Mouse (Mus musculus) B cell, adult 67 days (primary cell): Measurements from ENCODE around the gene Eme1. TPM values are rescaled to one million over a fixed set of nuclear protein-coding genes. Genes with fewer than 3 reads are reported as not detected.

Experiments
- total RNA-seq, 2 experiments: library from RNA; stranded (reverse); gene quantifications; 4 replicates each; pipeline ENCODE4 v1.2.4; 2023

The Eme1 gene
- total RNA-seq: 1 to 10 TPM; 1.4 to 2.3 TPM

DNA sequence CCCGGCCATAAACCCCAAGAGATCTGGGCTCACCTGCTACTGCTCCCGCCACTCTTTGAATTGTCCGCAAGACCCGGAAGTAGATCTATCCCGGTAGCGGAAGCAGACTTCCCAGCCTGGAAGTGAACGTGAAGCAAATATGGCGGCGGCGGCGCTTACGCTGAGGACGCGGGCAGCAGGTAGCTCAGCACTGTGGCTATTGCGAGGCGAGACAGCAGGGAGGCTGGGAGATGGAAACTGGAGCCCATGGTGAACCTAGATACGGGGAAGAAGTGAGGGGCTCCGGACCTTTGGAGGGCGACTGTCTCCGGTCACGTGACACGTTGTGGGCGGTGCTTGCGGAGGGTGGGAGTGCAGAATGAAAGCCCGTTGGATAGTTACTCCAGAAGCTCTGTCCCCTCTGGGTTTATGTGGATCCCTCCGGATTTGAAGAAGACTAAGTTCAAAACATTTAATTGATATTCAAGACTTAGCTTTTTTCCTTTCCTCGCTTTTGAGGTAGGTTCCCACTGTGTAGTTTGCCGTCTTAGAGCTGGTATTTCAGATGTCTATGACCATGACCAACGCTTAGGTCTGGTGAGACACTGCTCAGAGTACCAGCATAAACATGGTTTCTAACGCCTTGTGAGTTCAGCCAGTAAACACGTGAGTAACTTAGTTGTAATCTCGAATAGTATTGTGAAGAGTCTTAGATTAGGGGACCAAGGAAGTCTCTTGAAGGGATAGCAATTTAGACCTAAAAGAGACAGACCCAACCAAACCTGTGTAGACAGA, at the start of gene Eme1, which contains the start of gene Mrpl27:
Gene Eme1, minus strand, starts transcription at position 302 of the 774 bp plus-strand sequence.
Gene Mrpl27, plus strand, starts transcription at position 105 of the 774 bp plus-strand sequence.

DNA sequence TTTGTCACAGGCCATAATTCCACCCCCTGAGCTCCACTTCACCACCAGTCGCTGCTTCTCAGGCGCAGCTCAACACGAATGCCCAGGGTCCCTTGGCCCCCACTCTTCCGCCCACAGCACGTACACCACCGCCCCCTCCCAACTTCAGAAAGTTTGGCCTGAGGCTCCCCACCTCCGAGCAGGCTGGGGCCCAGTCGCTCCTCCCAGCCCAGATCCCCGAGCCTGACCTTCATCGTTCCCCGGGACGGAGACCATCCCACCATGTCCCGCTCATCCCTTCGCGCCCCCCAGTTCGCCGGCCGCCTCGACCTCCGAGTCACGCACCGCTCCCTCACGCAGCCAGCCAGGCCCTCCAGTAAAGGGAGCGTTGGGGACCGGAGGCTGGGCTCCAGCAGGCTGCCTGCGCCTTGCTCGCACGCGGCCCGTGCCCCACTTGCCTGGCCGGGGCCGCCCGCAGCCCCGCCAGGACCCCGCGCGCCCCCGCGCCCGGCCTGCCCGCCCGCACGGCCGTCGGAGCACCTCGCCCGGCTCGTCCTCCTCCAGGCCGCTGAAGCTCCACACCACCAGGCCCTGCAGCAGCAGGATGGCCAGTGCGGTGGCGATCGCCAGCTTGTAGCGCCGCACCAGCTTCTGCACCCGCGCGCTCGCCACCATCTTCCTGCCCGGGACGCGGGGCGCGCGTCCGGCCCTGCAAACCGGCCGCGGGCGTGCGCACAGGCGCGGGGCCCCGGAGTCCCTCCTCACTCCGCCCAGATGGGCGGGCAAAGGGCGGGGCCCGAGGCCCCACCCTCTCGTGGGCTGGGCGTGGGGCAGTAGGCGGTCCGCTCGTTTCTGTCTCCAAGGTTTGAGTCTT, 23.2 kb upstream of the Eme1 start, which contains the start of gene Xylt2:
Gene Xylt2, minus strand, starts transcription at position 762 of the 853 bp plus-strand sequence.

DNA sequence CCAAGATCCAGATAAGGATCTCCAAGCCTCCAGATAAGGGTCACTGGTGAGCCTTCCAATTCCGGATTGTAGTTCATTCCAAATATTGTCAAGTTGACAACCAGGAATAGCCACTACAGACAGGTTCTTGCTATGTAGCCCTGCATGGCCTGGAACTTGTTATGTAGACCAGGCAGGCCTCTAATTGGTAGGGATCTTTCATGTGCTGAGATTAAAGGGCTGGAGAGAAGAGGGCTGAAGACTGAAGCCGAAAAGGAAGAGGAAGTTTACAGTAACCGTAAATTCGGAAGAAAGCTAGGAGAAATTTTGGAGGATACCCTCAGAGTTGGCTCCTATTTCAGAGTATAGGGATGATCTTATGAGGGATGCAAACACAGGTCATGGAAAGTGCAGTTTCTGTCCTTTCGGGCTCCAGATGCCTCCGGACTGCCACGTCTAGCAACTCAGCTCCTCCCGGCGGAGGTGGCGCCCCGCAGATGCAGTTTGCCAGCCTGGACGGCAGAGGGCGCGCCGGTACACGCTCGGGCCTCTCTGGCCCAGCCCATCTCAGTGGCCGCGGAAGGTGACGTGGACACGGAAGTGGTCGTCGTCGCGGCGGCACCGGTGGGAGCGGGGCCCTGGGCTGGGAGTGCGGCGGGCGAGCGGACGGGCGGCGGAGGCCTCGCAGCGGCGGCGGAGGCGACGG, 24.4 kb downstream of the Eme1 start, which contains the start of gene Lrrc59:
Gene Lrrc59, plus strand, starts transcription at position 569 of the 685 bp plus-strand sequence.

DNA sequence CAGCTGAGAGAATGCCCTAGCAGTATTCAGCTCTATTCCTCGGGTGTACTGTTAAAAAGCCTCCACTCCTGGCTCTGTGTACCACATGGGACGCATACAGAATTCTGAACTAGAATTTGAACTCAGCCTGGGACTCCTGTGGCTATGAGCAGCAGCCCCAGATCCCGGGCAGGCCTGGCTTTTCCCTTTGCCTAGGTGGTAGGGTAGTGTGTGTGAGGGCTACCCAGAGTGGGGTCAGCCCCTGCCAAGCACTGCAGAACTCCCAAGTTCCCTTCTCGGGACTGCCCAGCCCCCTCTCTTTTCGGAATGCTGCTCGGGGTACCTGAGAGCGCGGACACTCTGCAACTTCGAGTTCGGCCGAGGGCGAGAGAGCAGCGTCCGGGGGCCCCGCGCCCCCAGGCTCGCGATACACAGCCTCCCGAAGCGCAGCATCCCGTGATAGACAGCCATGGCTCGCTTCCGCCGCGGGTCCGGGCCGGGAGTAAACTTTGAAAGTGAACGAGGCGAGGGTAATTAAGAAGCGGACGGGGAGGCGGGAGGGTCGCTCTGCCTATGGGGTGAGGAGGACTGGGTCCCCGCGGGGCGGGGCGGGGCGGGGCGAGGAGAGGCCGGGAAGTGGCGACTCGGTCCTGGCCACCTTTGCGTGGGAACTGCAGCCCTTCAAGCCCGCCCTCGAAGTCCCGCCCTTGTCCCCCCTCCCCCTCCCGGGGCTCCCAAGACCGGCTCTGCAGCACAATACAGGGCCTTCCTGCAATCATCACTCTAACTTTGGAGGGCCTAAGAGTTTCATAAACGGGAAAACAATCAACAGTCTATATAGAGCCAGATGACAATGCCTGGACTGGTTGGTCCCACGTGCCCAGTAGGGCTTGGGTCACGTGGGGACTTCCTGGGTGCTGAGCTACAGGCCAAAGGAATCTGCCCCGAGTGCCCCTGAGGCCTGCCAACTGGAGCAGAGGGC, 52.2 kb downstream of the Eme1 start, which contains the start of gene Acsf2:
Gene Acsf2, minus strand, starts transcription at position 551 of the 961 bp plus-strand sequence.

Other genes with a start within 250 kb of the Eme1 start
- gene Cacna1g, start 179.8 kb downstream of the Eme1 start, total RNA-seq: not detected
- not detected for gene Spata20, start 167.8 kb downstream of the Eme1 start, total RNA-seq
- not detected for gene Epn3, start 154.0 kb downstream of the Eme1 start, total RNA-seq
- 1 to 10 TPM in 1 of 2 experiments, not detected in 1; 1.0 TPM for gene Mycbpap, start 132.2 kb downstream of the Eme1 start, total RNA-seq
- 1 to 10 TPM; 7.9 to 9.0 TPM for gene Rsad1, start 104.7 kb downstream of the Eme1 start, total RNA-seq
- gene Chad, start 88.9 kb downstream of the Eme1 start, total RNA-seq: not detected
- gene Acsf2, start 52.1 kb downstream of the Eme1 start, total RNA-seq: 10 to 100 TPM; 79.2 to 95.4 TPM
- 10 to 100 TPM; 62.1 to 68.1 TPM for gene Lrrc59, start 24.2 kb downstream of the Eme1 start, total RNA-seq
- 10 to 100 TPM; 16.9 to 25.4 TPM for gene Mrpl27, start 197 bp downstream of the Eme1 start, total RNA-seq
- gene Xylt2, start 23.6 kb upstream of the Eme1 start, total RNA-seq: 10 to 100 TPM; 20.6 to 28.2 TPM
- gene Gm11541, start 50.5 kb upstream of the Eme1 start, total RNA-seq: not detected
- gene Cdc34b, start 87.8 kb upstream of the Eme1 start, total RNA-seq: under 1 TPM in 1 of 2 experiments, not detected in 1; 0.47 TPM
- gene Tmem92, start 128.7 kb upstream of the Eme1 start, total RNA-seq: not detected